ENCODE assay signal across 18 mouse cellular contexts in genomic region chr11:72473540-72473939, GRCm38 (mm10). TPM values are rescaled to one million over a fixed set of nuclear protein-coding genes. Genes with fewer than 3 reads are reported as not detected.
A peak's percentile ranks its signal among the peaks of the same experiment; 100 is the strongest.
DNase-seq lines count a peak whose midpoint lies in the region; ATAC-seq and TF ChIP-seq lines count a peak whose summit lies in the region.
"Had no signal": no experiment of that assay in that cellular context is flagged by ENCODE, and none has a peak within 500 bp of the region (broad histone marks: within the 10 kb centered on the region; RNA-seq: fewer than 3 reads in every experiment).

No protein-coding gene starts in this region.

- peaks cover 58% of the 10 kb centered on the region for H3K4me1 ChIP-seq in kidney, embryonic 15.5 days
- H3K4me1 ChIP-seq in forebrain, postnatal 0 days (ENCODE audit: insufficient read depth): no peaks in the 10 kb centered on the region

- H3K4me3 ChIP-seq in kidney, embryonic 15.5 days (replicated peaks): no peak overlapping the region
- H3K4me3 ChIP-seq in forebrain, postnatal 0 days (ENCODE audit: low read depth, low read length): no peak overlapping the region
- H3K4me3 ChIP-seq in layer of hippocampus, adult 2 months: no peak overlapping the region
- H3K4me3 ChIP-seq: heart, embryonic 15.5 days; hindbrain, embryonic 10.5 days; limb, embryonic 12.5 days had no signal

- H3K27ac ChIP-seq in kidney, embryonic 15.5 days: peak overlapping the region; percentile 61
- no peak overlapping the region for H3K27ac ChIP-seq in forebrain, postnatal 0 days (ENCODE audit: low read depth, low read length)
- H3K27ac ChIP-seq in layer of hippocampus, adult 2 months: no peak overlapping the region
- H3K27ac ChIP-seq: heart, embryonic 15.5 days; limb, embryonic 12.5 days had no signal

- WGBS in kidney, embryonic 15.5 days: 74% methylated on average over 4 of the region's 4 CpGs
- WGBS in forebrain, postnatal 0 days: 85% methylated on average over 4 of the region's 4 CpGs

- no peak overlapping the region for H3K9ac ChIP-seq in kidney, embryonic 15.5 days
- no peak overlapping the region for H3K9ac ChIP-seq in forebrain, postnatal 0 days
- H3K9ac ChIP-seq: heart, embryonic 15.5 days; limb, embryonic 12.5 days had no signal

- DNase-seq in kidney, postnatal 4 days: no peak
- DNase-seq in urinary bladder, postnatal 14 days (ENCODE audit: low spot score): peak; percentile 58
- DNase-seq in urinary bladder, postnatal 25 days (ENCODE audit: low spot score): no peak
- peak; percentile 45 for DNase-seq in lung, postnatal 10 days
- no peak for DNase-seq in forebrain, postnatal 0 days
- no peak for DNase-seq in layer of hippocampus, adult 2 months (ENCODE audit: low spot score in 2 of 2)
- DNase-seq: cerebellum, postnatal 14 days; kidney, adult 11 months; right cerebral cortex, postnatal 14 days had no signal

- no peaks in the 10 kb centered on the region for H3K36me3 ChIP-seq in kidney, embryonic 15.5 days
- peaks cover 25% of the 10 kb centered on the region; the same call in 1 of the 2 replicates for H3K36me3 ChIP-seq in forebrain, postnatal 0 days (ENCODE audit: insufficient read depth)
- H3K36me3 ChIP-seq: heart, embryonic 15.5 days; limb, embryonic 12.5 days had no signal

- H3K9me3 ChIP-seq in kidney, embryonic 15.5 days (replicated peaks): no peaks in the 10 kb centered on the region
- no peaks in the 10 kb centered on the region for H3K9me3 ChIP-seq in forebrain, postnatal 0 days (ENCODE audit: low read length)
- H3K9me3 ChIP-seq: heart, embryonic 15.5 days; hindbrain, embryonic 10.5 days; limb, embryonic 12.5 days had no signal

- 0 out of 2 replicates have a peak, but pooled peaks have one; percentile 33 for ATAC-seq in kidney, embryonic 15.5 days (replicated peaks; ENCODE audit: low FRiP score)
- no peak for ATAC-seq in forebrain, postnatal 0 days

- TF ChIP-seq CTCF in forebrain, postnatal 0 days (IDR thresholded peaks at IDR 0.05; ENCODE audit: low read depth): no peak
- no peak for TF ChIP-seq CTCF in layer of hippocampus, adult 2 months (conservative IDR thresholded peaks at IDR 0.05)

- H3K27me3 ChIP-seq in kidney, embryonic 15.5 days: no peaks in the 10 kb centered on the region
- no peaks in the 10 kb centered on the region for H3K27me3 ChIP-seq in forebrain, postnatal 0 days (ENCODE audit: insufficient read depth, low read length)
- H3K27me3 ChIP-seq: heart, embryonic 15.5 days; limb, embryonic 12.5 days had no signal

- H3K4me2 ChIP-seq in kidney, embryonic 15.5 days: no peak overlapping the region
- no peak overlapping the region for H3K4me2 ChIP-seq in forebrain, postnatal 0 days (ENCODE audit: low read depth)
- H3K4me2 ChIP-seq: heart, embryonic 15.5 days; limb, embryonic 12.5 days had no signal

RNA-seq across cellular contexts. Expression of gene Spns2, which starts 16.2 kb away (rescaled TPM):
- 2.9 and 3.4 TPM in 2 replicates for polyA plus RNA-seq in kidney, embryonic 15.5 days (2015; fragmentation: Nextera tagmentation; extraction: Ambion mirVana)
- 38.8 and 40.1 TPM in 2 replicates for total RNA-seq in forebrain, postnatal 0 days (2014; rRNA removed)
- 6.5 and 6.7 TPM in 2 replicates for polyA plus RNA-seq in forebrain, postnatal 0 days (2015; fragmentation: Nextera tagmentation; extraction: Ambion mirVana)
- 100 to 1,000 TPM; 101 to 105 TPM for total RNA-seq in layer of hippocampus, adult 2 months (2021)

RNA-seq across cellular contexts. Expression of gene Mybbp1a, which starts 32.4 kb away (rescaled TPM):
- 162 and 184 TPM in 2 replicates for polyA plus RNA-seq in kidney, embryonic 15.5 days (2015; fragmentation: Nextera tagmentation; extraction: Ambion mirVana)
- total RNA-seq in forebrain, postnatal 0 days (2014; rRNA removed): 36.9 and 38.0 TPM in 2 replicates
- polyA plus RNA-seq in forebrain, postnatal 0 days (2015; fragmentation: Nextera tagmentation; extraction: Ambion mirVana): 50.0 and 52.4 TPM in 2 replicates
- total RNA-seq in layer of hippocampus, adult 2 months (2021): 10 to 100 TPM; 55.7 to 56.2 TPM

RNA-seq across cellular contexts. Expression of gene Ggt6, which starts 38.2 kb away (rescaled TPM):
- polyA plus RNA-seq in kidney, embryonic 15.5 days (2015; fragmentation: Nextera tagmentation; extraction: Ambion mirVana): 0.87 and 0.95 TPM in 2 replicates
- total RNA-seq in forebrain, postnatal 0 days (2014; rRNA removed): not detected in 2 replicates
- not detected in 2 replicates for polyA plus RNA-seq in forebrain, postnatal 0 days (2015; fragmentation: Nextera tagmentation; extraction: Ambion mirVana)
- not detected for total RNA-seq in layer of hippocampus, adult 2 months (2021)
- total RNA-seq: granulocyte monocyte progenitor cell, adult 5-6 weeks; megakaryocyte-erythroid progenitor cell, adult 5-6 weeks had no signal
- polyA plus RNA-seq: forebrain, embryonic 11.5 days; heart, embryonic 15.5 days; hindbrain, embryonic 10.5 days; midbrain, postnatal 0 days; neural tube, embryonic 11.5 days had no signal

Comparison
In these comparisons a context has a peak if more than half of its experiments do, and no peak if none do; other contexts are left out.
1. DNase-seq: peak in urinary bladder, postnatal 14 days (single experiment) and lung, postnatal 10 days (single experiment); none in kidney, postnatal 4 days (0 of 2), urinary bladder, postnatal 25 days (single experiment), forebrain, postnatal 0 days (single experiment) and layer of hippocampus, adult 2 months (0 of 2).